Mouse (Mus musculus) embryonic fibroblast, embryonic 13.5 days (primary cell): Measurements from ENCODE around the gene Sez6.

Experiments used
- CTCF ChIP-seq: IDR thresholded peaks from 2 replicates; pipeline ENCODE4 v1.5.1; 2011; ENCODE audit warnings: mild to moderate bottlenecking, control low read depth, low read length, moderate library complexity, borderline replicate concordance; ENCODE audit not compliant: insufficient read depth
- POLR2A ChIP-seq: IDR thresholded peaks from 2 replicates; pipeline ENCODE4 v1.6.1; 2011; ENCODE audit warnings: low read depth, mild to moderate bottlenecking, control low read depth, low read length, moderate library complexity

- TF ChIP-seq CTCF (no peak), POLR2A (no peak)
Measured at GRCm38 (mm10) chr11:77927837-77928236, 2.8 kb upstream of the Sez6 start.
